Mouse (Mus musculus) testis, adult 2 months (tissue): Measurements from ENCODE around the gene Exo1.

Experiments used
- CTCF ChIP-seq: fragments of 200-500 bp; IDR thresholded peaks from 2 replicates; pipeline ENCODE4 v1.5.1; 2012; ENCODE audit warnings: low read depth, mild to moderate bottlenecking, inconsistent platforms, low read length, moderate library complexity; ENCODE audit not compliant: control insufficient read depth, insufficient read depth, insufficient replicate concordance
- POLR2A ChIP-seq: fragments of 200-500 bp; IDR thresholded peaks from 2 replicates; pipeline ENCODE4 v1.6.1; 2012; ENCODE audit warnings: low read depth, mild to moderate bottlenecking, inconsistent platforms, low read length, moderate library complexity; ENCODE audit not compliant: control insufficient read depth

- TF ChIP-seq CTCF (no peak), POLR2A (no peak)
Measured at GRCm38 (mm10) chr1:175920029-175920428, 39.6 kb downstream of the Exo1 start, which contains the start of gene Gm38100.
